Mouse (Mus musculus): ENCODE results near the gene Spn. TPM values are rescaled to one million over a fixed set of nuclear protein-coding genes. Genes with fewer than 3 reads are reported as not detected.
A peak's percentile ranks its signal among the peaks of the same experiment; 100 is the strongest.

The Spn gene
- total and polyA plus RNA-seq, 2 experiments from 2014 or later, result 0.16 TPM; not detected in 1

DNA sequence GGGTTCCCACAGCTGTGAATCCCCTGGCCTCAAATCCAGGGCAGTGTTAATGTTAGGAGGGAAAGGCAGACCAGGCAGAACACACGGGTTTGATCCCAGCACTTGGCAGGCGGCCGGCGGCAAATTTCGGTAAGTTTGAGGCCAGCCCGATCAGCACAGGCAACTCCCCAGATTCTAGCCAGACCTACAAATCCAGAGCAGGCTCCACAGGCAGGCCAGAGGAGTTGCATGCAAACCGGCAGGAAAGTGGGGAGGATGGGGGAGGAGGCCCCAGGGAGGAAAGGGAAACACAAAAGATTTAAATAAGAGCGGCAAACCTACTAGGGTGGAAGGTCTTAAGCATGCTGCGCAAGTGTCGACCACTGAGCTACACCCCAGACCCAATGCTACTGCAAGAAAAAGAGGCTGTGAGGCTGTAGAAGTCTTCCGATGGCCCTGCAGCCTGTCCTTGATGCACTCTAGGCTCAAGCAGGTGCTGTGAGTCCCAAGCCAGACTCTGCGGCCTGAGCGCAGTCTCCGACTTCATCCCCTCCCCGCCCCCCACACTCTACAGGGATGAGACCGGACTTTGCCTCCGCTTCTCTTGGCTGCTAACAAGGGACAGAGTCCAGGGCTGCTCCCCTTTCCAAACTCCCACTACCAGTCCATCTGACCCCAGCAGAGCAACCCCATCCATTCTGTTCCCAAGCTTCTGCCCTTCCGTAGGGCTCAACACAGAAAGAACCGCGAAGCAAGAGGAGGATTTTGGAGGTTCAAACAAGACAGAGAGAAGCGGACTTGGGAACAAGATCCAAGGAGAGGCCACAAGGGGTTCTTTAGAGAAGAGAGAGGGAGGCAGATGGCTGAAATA lies 16.3 kb downstream of the Spn start:
- Histone ChIP-seq H3K4me2 (ENCODE audit: low read depth, low read length, poor library complexity, severe bottlenecking) (no peak overlapping the region), H3K27ac (ENCODE audit: low read depth, low read length) (no peak overlapping the region), H3K4me1 (ENCODE audit: insufficient read depth, low read length) (no peaks in the 10 kb centered on the region), H3K4me3 (ENCODE audit: low read depth, low read length) (no peak overlapping the region), H3K9ac (replicated peaks; ENCODE audit: low read length, poor library complexity, severe bottlenecking) (no peak overlapping the region), H3K36me3 (ENCODE audit: insufficient read depth, low read length) (no peaks in the 10 kb centered on the region), H3K9me3 (ENCODE audit: low read length) (no peaks in the 10 kb centered on the region), H3K27me3 (ENCODE audit: insufficient read depth, low read length) (no peaks in the 10 kb centered on the region)
- WGBS, result 8% methylated on average over 21 of the region's 21 CpGs
- no peak for TF ChIP-seq CTCF (IDR thresholded peaks at IDR 0.05)
- no peak for ATAC-seq (ENCODE audit: low FRiP score)
- no peak for DNase-seq (ENCODE audit: low spot score)

DNA sequence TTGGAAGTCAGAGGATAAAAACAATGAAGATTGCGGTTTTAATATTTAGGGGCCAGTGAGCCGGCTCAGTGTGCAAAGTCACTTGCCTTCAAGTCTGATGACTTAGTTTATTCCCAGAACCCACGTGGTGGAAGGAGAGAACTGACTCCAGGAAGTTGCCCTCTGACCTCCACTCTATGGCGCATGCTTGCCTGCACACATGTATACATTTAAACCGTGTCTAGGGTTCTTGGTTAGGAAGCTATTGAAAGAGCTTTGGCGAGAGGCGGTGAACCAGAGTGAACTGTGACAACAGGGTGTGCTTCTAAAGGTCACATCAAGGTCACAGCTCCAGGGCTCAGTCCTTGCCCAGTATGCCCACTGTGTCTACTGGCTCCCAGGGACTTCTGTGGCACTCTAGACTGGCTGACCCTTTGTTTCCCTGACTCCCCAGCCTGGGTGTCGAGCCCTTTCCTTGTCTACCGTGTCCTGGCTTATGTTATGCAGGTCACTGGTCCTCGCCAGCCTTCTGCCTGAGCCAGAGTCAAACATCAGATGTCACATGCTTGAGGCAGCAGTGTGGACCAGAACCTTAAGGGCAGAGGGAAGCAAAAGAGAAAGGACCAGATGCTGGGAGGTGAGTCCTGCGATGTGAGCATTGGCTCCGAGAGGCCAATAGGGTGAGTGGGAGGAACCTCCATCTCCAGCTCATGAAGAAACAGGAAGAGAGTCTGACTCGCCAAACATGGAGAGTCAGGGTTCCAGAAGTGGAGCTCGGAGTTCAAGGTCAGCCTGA lies 18.8 kb downstream of the Spn start:
- H3K9ac ChIP-seq (replicated peaks; ENCODE audit: low read length, poor library complexity, severe bottlenecking), result no peak overlapping the region
- 51% methylated on average over 14 of the region's 14 CpGs for WGBS
- H3K36me3 ChIP-seq (ENCODE audit: insufficient read depth, low read length), result no peaks in the 10 kb centered on the region
- H3K27ac ChIP-seq (ENCODE audit: low read depth, low read length), result no peak overlapping the region
- no peak for DNase-seq (ENCODE audit: low spot score)
- H3K4me1 ChIP-seq (ENCODE audit: insufficient read depth, low read length), result no peaks in the 10 kb centered on the region
- no peak for ATAC-seq (ENCODE audit: low FRiP score)
- no peaks in the 10 kb centered on the region for H3K9me3 ChIP-seq (ENCODE audit: low read length)
- H3K27me3 ChIP-seq (ENCODE audit: insufficient read depth, low read length), result no peaks in the 10 kb centered on the region
- no peak for TF ChIP-seq CTCF (IDR thresholded peaks at IDR 0.05)
- no peak overlapping the region for H3K4me3 ChIP-seq (ENCODE audit: low read depth, low read length)
- H3K4me2 ChIP-seq (ENCODE audit: low read depth, low read length, poor library complexity, severe bottlenecking), result no peak overlapping the region

DNA sequence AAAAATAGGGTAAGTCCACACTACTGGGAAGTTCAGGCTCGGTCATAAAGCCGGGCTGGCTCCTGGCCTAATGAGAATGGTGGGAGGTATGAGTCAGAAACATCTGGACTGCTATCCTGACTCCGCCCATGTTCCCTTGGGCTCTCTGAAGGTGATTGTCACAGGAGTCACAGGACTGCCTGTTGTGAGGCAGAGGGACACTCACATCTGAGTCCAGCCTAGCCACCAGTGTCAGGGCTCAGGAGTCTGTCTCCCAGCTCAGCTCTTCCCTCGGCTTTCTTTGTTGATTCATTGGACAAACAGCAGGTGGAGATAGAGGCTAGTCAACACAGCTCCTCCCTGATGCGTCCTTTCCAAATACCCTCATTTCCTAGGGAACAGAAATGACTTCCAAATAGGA lies 19.7 kb downstream of the Spn start:
- H3K4me1 ChIP-seq (ENCODE audit: insufficient read depth, low read length), result no peaks in the 10 kb centered on the region
- H3K36me3 ChIP-seq (ENCODE audit: insufficient read depth, low read length), result no peaks in the 10 kb centered on the region
- peak; percentile 59 for TF ChIP-seq CTCF (IDR thresholded peaks at IDR 0.05)
- DNase-seq (ENCODE audit: low spot score), result peak; percentile 69
- no peak overlapping the region for H3K27ac ChIP-seq (ENCODE audit: low read depth, low read length)
- 55% methylated on average over 5 of the region's 5 CpGs for WGBS
- H3K4me2 ChIP-seq (ENCODE audit: low read depth, low read length, poor library complexity, severe bottlenecking), result no peak overlapping the region
- H3K9me3 ChIP-seq (ENCODE audit: low read length), result no peaks in the 10 kb centered on the region
- no peak for ATAC-seq (ENCODE audit: low FRiP score)
- H3K27me3 ChIP-seq (ENCODE audit: insufficient read depth, low read length), result no peaks in the 10 kb centered on the region
- H3K9ac ChIP-seq (replicated peaks; ENCODE audit: low read length, poor library complexity, severe bottlenecking), result no peak overlapping the region
- H3K4me3 ChIP-seq (ENCODE audit: low read depth, low read length), result no peak overlapping the region

GRCm38 (mm10) chr7:127116331-127116935 lies 21.2 kb downstream of the Spn start:
- Histone ChIP-seq H3K4me2 (ENCODE audit: low read depth, low read length, poor library complexity, severe bottlenecking) (no peak overlapping the region), H3K27me3 (ENCODE audit: insufficient read depth, low read length) (no peaks in the 10 kb centered on the region), H3K27ac (ENCODE audit: low read depth, low read length) (no peak overlapping the region), H3K4me1 (ENCODE audit: insufficient read depth, low read length) (no peaks in the 10 kb centered on the region), H3K9ac (replicated peaks; ENCODE audit: low read length, poor library complexity, severe bottlenecking) (no peak overlapping the region), H3K4me3 (ENCODE audit: low read depth, low read length) (no peak overlapping the region), H3K9me3 (ENCODE audit: low read length) (no peaks in the 10 kb centered on the region), H3K36me3 (ENCODE audit: insufficient read depth, low read length) (no peaks in the 10 kb centered on the region)
- no peak for TF ChIP-seq CTCF (IDR thresholded peaks at IDR 0.05)
- ATAC-seq (ENCODE audit: low FRiP score) (no peak), DNase-seq (ENCODE audit: low spot score) (peak; percentile 30)
- 44% methylated on average over 11 of the region's 11 CpGs for WGBS

- H3K9me3 ChIP-seq (ENCODE audit: low read length), result no peaks in the 10 kb centered on the region
- WGBS, result 85% methylated on average over 11 of the region's 11 CpGs
- H3K27me3 ChIP-seq (ENCODE audit: insufficient read depth, low read length), result no peaks in the 10 kb centered on the region
- H3K4me2 ChIP-seq (ENCODE audit: low read depth, low read length, poor library complexity, severe bottlenecking), result no peak overlapping the region
- H3K4me1 ChIP-seq (ENCODE audit: insufficient read depth, low read length), result no peaks in the 10 kb centered on the region
- DNase-seq (ENCODE audit: low spot score) (no peak), ATAC-seq (ENCODE audit: low FRiP score) (no peak)
- no peak overlapping the region for H3K27ac ChIP-seq (ENCODE audit: low read depth, low read length)
- H3K36me3 ChIP-seq (ENCODE audit: insufficient read depth, low read length), result no peaks in the 10 kb centered on the region
- no peak overlapping the region for H3K4me3 ChIP-seq (ENCODE audit: low read depth, low read length)
- TF ChIP-seq CTCF (IDR thresholded peaks at IDR 0.05), result no peak
- H3K9ac ChIP-seq (replicated peaks; ENCODE audit: low read length, poor library complexity, severe bottlenecking), result no peak overlapping the region
These were observed 22.7 kb downstream of the Spn start for GRCm38 (mm10) chr7:127114920-127115319.

Data from midbrain, postnatal 0 days (tissue).